Mouse (Mus musculus) megakaryocyte, adult 5-6 weeks (primary cell): ENCODE measurements around the gene Mpv17l2. TPM values are rescaled to one million over a fixed set of nuclear protein-coding genes. Genes with fewer than 3 reads are reported as not detected.

Experiments used
- ATAC-seq: 2 replicates; pipeline ENCODE4 v1.8.0; 2016; ENCODE audit warnings: mild to moderate bottlenecking, inconsistent platforms; ENCODE audit not compliant: poor library complexity, severe bottlenecking
- total RNA-seq, 2 experiments: library from RNA; stranded (forward) in 1 of 2; stranded (reverse) in 1 of 2; fragments of 153-499, 151-499 nt in 1 of 2; fragments of 221-1000, 200-1000 nt in 1 of 2; gene quantifications; 2 replicates each; pipeline versions ENCODE4 v1.2.3 to v1.2.4; 2015 to 2017

Gene Mpv17l2
- total RNA-seq, 2 experiments from 2014 or later = 8.4 to 44.7 TPM

- peak; percentile 41 for ATAC-seq
These were observed 7.6 kb downstream of the Mpv17l2 start for GRCm38 (mm10) chr8:70753151-70753550.

- no peak for ATAC-seq
These were observed 8.6 kb downstream of the Mpv17l2 start for GRCm38 (mm10) chr8:70752000-70752764.

DNA sequence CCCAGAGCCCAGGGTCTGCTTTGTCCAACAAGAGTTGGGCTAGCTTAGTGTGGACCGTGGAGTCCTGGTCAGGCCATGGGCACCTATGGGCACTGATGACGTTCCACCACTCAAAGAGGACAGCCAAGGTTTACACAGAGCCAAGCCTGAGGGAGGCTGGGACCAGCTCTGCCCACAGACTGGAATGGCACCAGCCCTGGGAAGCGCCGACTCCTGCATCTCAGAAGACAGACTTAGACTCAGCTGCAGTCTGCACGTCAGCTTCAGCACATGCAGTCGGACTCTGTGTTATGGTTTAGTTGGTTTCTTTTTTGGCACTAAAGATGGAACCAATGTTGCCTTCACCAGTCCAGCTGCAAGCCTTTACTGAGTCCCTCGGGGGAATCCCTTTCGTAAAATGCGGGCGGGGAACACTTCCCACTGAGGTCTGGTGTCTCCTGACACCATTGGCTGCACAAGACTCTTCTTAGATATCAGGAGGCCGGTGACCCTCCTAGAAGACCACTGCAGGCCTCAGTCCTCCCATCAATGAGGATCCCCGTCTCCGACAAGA, 10.5 kb downstream of the Mpv17l2 start:
- no peak for ATAC-seq

GRCm38 (mm10) chr8:70749097-70749674, 11.6 kb downstream of the Mpv17l2 start:
- no peak for ATAC-seq

DNA sequence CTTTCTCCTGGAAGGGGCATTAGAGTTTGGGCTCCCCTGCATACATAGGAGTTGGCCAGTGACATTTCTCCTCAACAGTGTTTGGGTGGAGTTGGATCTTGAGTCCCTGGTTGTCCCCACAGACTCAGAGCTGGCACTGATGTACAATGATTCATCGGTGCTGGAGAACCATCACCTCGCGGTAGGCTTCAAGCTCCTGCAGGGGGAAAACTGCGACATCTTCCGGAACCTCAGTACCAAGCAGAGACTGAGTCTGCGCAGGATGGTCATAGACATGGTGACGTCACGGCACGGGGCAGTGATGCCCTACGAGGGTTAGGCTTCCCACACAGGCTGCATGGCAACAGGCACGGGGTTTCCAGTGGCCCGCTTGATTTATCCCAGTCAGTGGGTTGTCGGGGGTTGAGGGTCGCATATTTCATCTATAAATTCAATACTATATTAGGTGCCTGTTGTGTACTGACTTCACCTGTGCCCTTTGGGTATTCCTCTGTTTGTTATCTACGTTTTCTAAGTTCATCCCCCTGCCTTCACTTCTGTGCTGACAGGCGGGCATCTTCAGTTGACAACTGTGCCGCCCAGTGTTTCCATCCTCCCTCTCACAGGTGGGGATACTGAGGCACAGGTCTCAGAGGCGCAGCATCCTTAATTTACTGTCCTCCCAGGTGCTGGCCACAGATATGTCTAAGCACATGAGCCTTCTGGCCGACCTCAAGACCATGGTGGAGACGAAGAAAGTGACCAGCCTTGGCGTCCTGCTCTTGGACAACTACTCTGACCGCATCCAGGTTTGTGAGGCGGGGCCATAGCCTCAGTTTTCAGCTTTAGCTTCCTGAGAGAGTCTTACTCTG, 12.3 kb downstream of the Mpv17l2 start:
- ATAC-seq = no peak

DNA sequence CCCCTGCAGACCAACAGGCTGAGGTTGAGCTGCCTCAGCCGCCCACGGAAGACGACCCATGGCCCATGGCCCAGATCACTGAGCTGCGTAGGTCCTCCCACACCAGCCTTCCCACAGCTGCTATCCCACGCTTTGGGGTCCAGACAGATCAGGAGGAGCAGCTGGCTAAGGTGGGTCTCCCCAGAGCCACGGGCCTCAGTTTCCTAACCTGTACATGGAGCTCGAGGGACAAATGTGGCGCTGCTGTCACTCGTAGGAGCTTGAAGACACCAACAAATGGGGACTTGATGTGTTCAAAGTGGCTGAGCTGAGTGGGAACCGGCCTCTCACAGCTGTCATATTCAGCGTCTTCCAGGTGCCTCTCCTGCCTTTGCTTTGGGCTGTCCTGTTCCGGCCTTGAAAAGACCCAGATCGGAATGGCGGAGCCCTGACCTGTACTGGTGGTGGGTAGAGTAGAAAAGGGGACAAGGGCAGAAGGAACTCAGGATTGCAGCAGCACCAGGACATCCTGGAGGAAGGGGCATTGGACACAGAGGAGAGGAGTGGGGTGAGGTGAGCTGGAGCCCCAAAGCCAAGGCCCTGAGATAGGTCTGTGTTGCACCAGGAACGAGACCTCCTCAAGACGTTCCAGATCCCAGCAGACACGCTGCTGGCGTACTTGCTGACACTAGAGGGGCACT, 13.4 kb downstream of the Mpv17l2 start:
- ATAC-seq = no peak

GRCm38 (mm10) chr8:70746676-70747075, 14.1 kb downstream of the Mpv17l2 start:
- no peak for ATAC-seq

DNA sequence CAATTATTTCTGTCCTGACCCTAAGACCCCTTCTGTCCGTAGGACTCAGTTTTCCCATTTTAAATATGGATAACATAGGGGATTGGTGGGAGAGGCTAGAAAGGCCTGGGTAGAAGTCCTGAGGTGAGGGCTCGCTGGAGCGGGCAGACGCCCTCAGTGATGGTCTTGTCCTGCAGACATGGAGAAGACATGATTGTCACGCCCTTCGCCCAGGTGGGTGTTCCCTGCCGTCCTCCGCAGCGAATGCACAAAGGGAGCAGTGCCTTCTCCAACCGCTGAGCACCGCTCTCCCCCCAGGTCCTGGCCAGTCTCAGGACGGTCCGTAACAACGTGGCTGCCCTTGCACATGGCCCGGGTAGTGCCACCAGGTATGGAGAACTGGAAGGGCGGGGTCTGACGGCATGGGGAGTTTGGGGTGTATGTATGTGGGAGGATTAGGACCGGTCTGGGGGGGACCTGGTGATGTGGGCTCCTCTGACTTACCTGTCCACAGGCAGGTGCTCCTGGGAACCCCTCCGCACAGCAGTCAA, 15.0 kb downstream of the Mpv17l2 start:
- ATAC-seq = no peak

DNA sequence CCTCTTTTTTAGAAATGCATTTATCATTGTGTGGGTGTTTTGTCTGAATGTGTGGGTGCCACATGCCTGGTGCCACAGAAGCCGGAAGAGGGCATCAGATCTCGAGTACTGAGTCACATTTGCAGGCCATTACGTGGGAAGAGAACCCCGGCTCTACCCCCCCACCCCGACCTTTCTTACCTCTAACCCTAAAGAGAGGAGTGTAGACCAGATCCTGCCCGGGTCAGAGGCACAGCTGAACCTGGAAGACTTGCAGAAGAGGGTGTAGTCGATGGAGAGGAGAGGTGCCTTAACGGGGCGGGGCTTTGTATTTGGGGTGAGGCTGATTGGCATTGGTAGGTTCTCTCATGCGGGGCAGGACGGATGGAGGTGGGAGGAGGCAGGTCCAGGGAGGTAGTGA, 15.9 kb downstream of the Mpv17l2 start:
- no peak for ATAC-seq

- ATAC-seq = no peak
These were observed 16.8 kb downstream of the Mpv17l2 start for GRCm38 (mm10) chr8:70743656-70744590.

DNA sequence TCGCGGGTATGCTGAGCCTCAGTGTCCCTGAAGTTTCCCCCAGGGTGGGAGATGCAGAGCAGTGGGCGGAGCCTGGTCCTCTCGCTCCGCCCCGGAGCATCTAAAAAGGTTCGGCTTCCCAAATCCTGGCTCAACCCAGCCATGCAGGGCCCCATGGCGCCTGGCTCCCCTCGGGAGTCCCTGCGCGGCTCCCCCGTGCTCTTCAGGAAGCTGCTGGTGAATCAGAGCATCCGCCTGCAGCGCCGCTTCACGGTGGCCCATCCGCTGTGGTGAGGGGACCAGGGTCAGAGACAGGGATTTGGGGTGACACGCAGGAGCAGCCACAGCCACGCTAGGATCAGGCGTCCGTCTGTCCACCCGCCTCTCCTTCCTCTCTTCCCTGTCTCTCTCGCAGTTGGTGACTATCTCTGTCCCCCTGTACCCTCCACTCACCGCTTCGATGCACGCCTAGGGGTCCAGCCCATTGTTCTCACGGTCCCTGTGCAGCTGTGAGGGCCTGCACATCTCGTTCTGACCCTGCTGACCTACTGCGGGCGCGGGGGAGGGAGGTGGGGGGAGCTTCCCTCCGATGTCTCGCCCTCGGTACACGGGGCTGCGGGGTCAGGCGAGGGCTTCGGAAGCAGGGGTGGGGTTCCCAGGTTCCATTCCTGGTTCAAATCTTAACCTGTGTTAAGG, 17.6 kb downstream of the Mpv17l2 start:
- 0 out of 2 replicates have a peak, but pooled peaks have one; percentile 24 for ATAC-seq

- no peak for ATAC-seq
These were observed 18.6 kb downstream of the Mpv17l2 start for GRCm38 (mm10) chr8:70742176-70742575.

- no peak for ATAC-seq
These were observed 19.1 kb downstream of the Mpv17l2 start for GRCm38 (mm10) chr8:70741661-70742060.

GRCm38 (mm10) chr8:70738211-70738610, 22.5 kb downstream of the Mpv17l2 start:
- ATAC-seq = no peak

GRCm38 (mm10) chr8:70737705-70738104, 23.0 kb downstream of the Mpv17l2 start:
- ATAC-seq = no peak

DNA sequence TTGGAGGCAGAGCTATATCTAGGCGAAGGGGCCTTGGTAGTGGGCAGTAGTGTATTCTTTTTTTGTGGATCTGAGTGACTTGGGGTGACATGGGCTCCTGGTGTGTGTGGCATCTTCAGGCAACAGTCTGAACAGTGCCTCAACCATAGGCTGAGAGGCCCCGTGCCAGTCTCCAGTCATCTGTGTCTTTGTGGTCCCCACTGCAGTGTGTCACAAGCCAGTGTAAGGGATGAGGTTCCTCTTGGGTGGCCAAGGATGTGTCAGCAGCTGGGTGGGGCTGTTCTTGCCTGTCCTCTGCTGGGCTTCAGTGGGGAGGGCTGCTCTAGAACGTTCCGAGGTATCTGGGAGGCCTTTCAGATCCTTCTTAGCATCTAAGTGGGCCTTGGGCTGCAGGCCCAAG, 29.8 kb downstream of the Mpv17l2 start:
- peak; percentile 80 for ATAC-seq

GRCm38 (mm10) chr8:70729808-70730475, 30.8 kb downstream of the Mpv17l2 start:
- peak; percentile 86 for ATAC-seq

DNA sequence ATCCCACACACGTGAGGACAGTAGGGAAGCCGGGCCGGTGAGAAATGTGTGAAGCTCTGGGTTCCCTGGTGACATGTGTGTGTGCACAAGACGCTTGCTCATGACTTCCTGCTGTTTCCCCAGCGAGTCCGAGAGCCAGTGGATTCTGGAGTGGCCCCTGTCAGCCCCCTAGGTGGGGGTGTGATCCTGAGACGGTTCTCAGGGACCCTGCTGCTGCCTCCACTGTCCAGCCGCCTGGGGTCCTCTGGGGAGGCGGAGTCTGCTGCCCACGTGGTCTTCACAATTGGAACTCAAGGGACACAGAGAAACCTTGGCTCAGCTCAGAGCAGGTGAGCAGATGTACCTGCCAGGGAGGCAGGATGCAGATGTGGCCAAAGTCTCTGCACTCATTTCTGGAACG, 34.0 kb downstream of the Mpv17l2 start:
- no peak for ATAC-seq
